Mouse (Mus musculus) intestine, postnatal 0 days (tissue): ENCODE data around the gene Sipa1l2. TPM values are rescaled to one million over a fixed set of nuclear protein-coding genes. Genes with fewer than 3 reads are reported as not detected.

Source experiments
- ATAC-seq: fragments of 200-750 bp; cut with Nextera tagmentation; 2 replicates; pipeline ENCODE4 v1.8.0; 2017; ENCODE audit warnings: mild to moderate bottlenecking, moderate TSS enrichment, moderate library complexity
- H3K27ac ChIP-seq: fragments of 300-500 bp; sonication (generic); 2 replicates; pipeline ENCODE4 v1.5.1; 2014; ENCODE audit warnings: mild to moderate bottlenecking, low read depth, low read length, moderate library complexity
- H3K27me3 ChIP-seq: fragments of 300-500 bp; sonication (generic); replicated peaks from 2 replicates; pipeline ENCODE4 v1.6.1; 2014; ENCODE audit warnings: low read length, mixed read lengths; ENCODE audit not compliant: control insufficient read depth, insufficient read depth
- H3K36me3 ChIP-seq: fragments of 300-500 bp; sonication (generic); 2 replicates; pipeline ENCODE4 v1.6.1; 2014; ENCODE audit warnings: mild to moderate bottlenecking, moderate library complexity; ENCODE audit not compliant: control insufficient read depth, insufficient read depth
- H3K4me1 ChIP-seq: fragments of 300-500 bp; sonication (generic); replicated peaks from 2 replicates; pipeline ENCODE4 v1.6.1; 2014; ENCODE audit warnings: antibody characterized with exemption, low read length, mixed read lengths; ENCODE audit not compliant: control insufficient read depth, insufficient read depth
- H3K4me2 ChIP-seq: fragments of 300-500 bp; sonication (generic); replicated peaks from 2 replicates; pipeline ENCODE4 v1.6.1; 2014; ENCODE audit warnings: low read depth, mild to moderate bottlenecking, moderate library complexity
- H3K4me3 ChIP-seq: fragments of 300-500 bp; sonication (generic); 2 replicates; pipeline ENCODE4 v1.5.1; 2014; ENCODE audit warnings: low read depth, low read length
- H3K9ac ChIP-seq: fragments of 300-500 bp; sonication (generic); 2 replicates; pipeline ENCODE4 v1.6.1; 2014; ENCODE audit warnings: mild to moderate bottlenecking, low read depth, low read length
- H3K9me3 ChIP-seq: fragments of 300-500 bp; sonication (generic); 2 replicates; pipeline ENCODE4 v1.6.1; 2016; ENCODE audit warnings: mixed run types; ENCODE audit not compliant: control insufficient read depth
- CTCF ChIP-seq: sonication (generic); IDR thresholded peaks from 2 replicates; pipeline ENCODE4 v1.5.1; 2016; ENCODE audit warnings: low read depth, mild to moderate bottlenecking, control low read depth, antibody characterized with exemption, moderate library complexity
- WGBS: fragments of 180-500 bp; shearing (Covaris S2); extraction: QIAGEN DNeasy Blood & Tissue Kit; methylation state at CpG from one replicate; pipeline ENCODE4 v1.1.7; 2014; 5-methylcytosine and 5-hydroxymethylcytosine counted together
- polyA plus RNA-seq: library from polyadenylated mRNA; unstranded; fragments of >200 nt; fragmentation: Nextera tagmentation; extraction: Ambion mirVana; gene quantifications from 2 replicates; pipeline ENCODE4 v1.2.1, GENCODE M21; 2015

Gene Sipa1l2
- polyA plus RNA-seq, 1 experiment from 2014 or later = 4.5 TPM

DNA sequence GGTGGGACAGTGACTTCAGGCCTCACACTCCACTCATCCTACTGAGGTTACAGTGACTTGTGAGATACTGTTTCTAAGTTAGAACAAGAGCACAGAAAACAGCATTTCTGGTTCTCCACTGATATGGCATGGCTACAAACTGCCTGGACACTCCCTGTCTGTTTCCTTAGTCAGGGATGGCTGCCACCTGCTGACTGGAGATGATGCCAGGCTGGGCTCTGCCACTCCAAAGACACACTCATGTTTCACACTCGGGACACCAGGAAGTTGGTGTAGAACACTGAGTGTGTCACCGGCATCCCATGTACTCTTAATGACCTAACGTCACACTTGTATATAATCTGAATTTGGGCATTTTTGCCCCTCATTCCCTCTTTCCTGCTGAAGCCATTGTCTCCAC, 22.3 kb downstream of the Sipa1l2 start:
- peak; percentile 69 for TF ChIP-seq CTCF
- Histone ChIP-seq H3K9ac (0 out of 2 replicates have a peak overlapping the region, but pooled peaks have one; percentile 11), H3K27me3 (no peaks in the 10 kb centered on the region), H3K4me3 (no peak overlapping the region), H3K36me3 (no peaks in the 10 kb centered on the region), H3K4me1 (peaks cover 11% of the 10 kb centered on the region), H3K27ac (peak overlapping the region; percentile 75), H3K9me3 (no peaks in the 10 kb centered on the region), H3K4me2 (no peak overlapping the region; the same call in 1 of the 2 replicates)
- WGBS = 56% methylated on average over 3 of the region's 3 CpGs
- ATAC-seq = peak; percentile 15; the same call in 1 of the 2 replicates

DNA sequence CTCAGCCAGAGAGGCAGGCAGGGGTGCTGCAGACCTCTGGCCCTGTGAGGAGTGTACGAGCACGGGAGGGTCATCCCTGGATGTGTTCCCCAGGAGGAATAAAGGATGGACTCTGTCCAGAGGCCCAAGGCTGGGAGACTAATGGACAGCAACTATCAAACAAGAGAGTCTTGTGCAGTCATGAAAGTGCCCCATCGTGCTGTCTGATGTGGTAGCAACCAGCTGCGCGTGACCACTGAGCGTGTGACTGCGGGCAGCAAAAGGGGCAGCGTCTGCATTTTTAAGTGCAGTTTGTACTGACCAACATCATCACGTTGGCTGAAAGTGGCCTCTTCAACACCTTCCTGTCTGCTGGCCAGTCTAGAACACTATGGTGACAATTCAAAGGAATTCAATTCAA, 23.7 kb downstream of the Sipa1l2 start:
- Histone ChIP-seq H3K9me3 (no peaks in the 10 kb centered on the region), H3K9ac (no peak overlapping the region), H3K4me3 (no peak overlapping the region), H3K4me1 (peaks cover 18% of the 10 kb centered on the region), H3K4me2 (no peak overlapping the region), H3K27me3 (no peaks in the 10 kb centered on the region), H3K27ac (peak overlapping the region; percentile 66), H3K36me3 (no peaks in the 10 kb centered on the region)
- TF ChIP-seq CTCF = no peak
- whole genome bisulfite sequencing = 69% methylated on average over 9 of the region's 9 CpGs
- peak; percentile 55 for ATAC-seq

DNA sequence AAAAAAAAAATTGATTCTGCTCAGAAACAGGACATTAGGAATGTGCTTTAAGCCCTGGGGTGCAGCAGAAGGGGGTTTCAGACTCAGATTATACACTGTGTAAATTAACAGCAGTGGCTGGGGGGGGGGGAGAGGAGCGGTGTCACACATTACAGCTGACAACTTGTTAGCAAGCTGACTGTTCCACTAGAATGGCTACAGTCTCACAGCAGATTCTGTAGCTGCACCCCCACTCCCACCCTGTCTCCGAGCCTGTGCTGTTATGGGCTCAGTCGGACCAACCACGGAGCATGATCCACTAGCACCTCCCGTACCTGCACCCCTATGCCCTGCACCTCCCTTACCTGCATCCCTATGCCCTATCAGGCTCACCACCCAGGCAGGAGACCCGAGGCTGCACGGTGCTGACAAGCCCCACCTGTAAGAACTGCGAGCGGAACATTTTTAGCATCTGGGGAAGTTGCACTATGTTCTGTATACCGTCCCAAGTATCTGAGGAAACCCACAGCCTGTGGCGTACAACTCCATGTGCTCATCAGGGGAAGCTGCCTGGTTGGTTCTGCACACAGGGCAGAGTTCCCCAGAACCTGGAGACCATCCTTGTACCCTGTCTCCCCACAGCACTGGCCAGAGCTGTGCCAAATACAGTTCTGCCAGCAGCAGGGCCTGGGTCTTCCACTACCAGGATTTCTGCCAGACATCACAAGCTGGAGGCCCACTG, 26.6 kb downstream of the Sipa1l2 start:
- peaks cover 19% of the 10 kb centered on the region for H3K4me1 ChIP-seq
- no peaks in the 10 kb centered on the region for H3K9me3 ChIP-seq
- no peak for ATAC-seq
- H3K27ac ChIP-seq = no peak overlapping the region
- H3K36me3 ChIP-seq = no peaks in the 10 kb centered on the region
- H3K4me3 ChIP-seq = no peak overlapping the region
- WGBS = 62% methylated on average over 11 of the region's 11 CpGs
- H3K9ac ChIP-seq = no peak overlapping the region
- H3K27me3 ChIP-seq = no peaks in the 10 kb centered on the region
- no peak for TF ChIP-seq CTCF
- no peak overlapping the region for H3K4me2 ChIP-seq

DNA sequence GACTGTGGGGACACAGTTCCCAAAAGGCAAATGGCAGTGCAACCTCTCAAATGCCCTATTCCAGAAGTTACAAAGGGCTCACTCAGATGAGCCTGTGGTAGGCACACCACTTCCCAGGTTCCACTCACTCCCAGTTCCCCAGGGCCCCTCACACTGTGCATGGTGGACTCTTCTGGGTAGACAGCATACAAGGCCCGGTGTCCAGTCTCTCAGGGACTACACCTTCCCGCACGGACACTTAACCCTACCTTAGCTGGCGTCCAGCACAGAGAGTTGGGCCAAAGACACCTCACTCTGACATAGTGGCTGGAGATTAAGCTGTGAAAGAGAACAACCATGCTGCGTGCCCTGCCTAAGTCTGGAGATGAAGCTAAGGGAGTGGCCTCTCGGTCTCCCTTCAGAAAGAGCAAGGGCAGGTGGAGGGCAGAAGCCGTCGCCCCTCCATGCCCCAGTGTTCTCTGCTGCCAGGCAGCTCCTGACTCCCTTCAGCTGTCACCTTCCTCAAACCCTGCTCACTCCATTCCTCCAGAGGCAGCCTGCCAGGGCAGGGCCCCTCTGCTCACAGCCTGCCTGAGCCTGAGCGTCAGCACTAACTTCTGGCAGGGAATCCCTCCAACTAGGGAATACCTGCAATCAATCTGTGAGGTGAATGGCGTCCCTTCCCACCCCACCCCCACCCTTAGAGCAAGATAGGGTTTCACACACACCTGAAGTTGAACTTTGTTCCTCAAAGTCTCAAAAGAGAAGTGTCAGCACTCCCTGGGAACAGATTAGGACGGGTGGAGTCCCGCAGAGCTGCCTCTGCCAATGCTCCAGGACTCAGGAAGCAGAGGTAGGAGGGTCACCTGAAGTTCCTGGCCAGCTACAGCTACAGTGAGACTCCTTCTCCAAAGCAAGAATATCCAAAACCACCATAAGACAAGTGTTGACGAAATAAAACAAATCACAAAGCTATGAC, 30.3 kb downstream of the Sipa1l2 start:
- H3K27me3 ChIP-seq = no peaks in the 10 kb centered on the region
- TF ChIP-seq CTCF = no peak
- no peak overlapping the region for H3K4me3 ChIP-seq
- H3K9ac ChIP-seq = peak overlapping the region; percentile 37
- H3K27ac ChIP-seq = peak overlapping the region; percentile 87
- peak overlapping the region; percentile 54 for H3K4me2 ChIP-seq
- peaks cover 14% of the 10 kb centered on the region; the same call in 1 of the 2 replicates for H3K36me3 ChIP-seq
- peaks cover 19% of the 10 kb centered on the region for H3K4me1 ChIP-seq
- 38% methylated on average over 13 of the region's 13 CpGs for WGBS
- peak; percentile 94 for ATAC-seq
- no peaks in the 10 kb centered on the region for H3K9me3 ChIP-seq

DNA sequence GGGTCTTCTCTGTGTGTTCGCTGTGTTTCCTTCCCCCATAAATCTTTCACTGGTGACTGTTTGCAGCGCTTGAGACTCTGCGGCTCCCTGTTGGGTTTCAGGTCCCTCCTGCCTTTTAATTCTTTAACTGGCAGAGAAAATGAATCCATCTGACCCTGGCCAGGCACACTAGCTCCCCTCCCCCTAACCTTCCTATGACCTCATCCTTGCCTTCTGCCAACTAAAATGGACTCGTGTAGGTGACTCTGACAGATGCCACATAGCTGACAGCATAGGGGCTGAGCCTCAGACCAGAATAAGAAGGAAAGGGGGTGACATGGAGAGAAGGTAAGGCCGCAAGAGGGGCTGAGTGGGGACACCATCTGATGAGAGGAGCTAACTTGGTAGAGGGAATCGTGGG, 31.3 kb downstream of the Sipa1l2 start:
- H3K9ac ChIP-seq = no peak overlapping the region
- H3K4me1 ChIP-seq = peaks cover 14% of the 10 kb centered on the region
- H3K4me3 ChIP-seq = no peak overlapping the region
- ATAC-seq = no peak
- 57% methylated on average over 6 of the region's 6 CpGs for WGBS
- H3K9me3 ChIP-seq = no peaks in the 10 kb centered on the region
- H3K27ac ChIP-seq = no peak overlapping the region
- no peaks in the 10 kb centered on the region for H3K27me3 ChIP-seq
- H3K4me2 ChIP-seq = no peak overlapping the region
- H3K36me3 ChIP-seq = peaks cover 14% of the 10 kb centered on the region; the same call in 1 of the 2 replicates
- no peak for TF ChIP-seq CTCF

DNA sequence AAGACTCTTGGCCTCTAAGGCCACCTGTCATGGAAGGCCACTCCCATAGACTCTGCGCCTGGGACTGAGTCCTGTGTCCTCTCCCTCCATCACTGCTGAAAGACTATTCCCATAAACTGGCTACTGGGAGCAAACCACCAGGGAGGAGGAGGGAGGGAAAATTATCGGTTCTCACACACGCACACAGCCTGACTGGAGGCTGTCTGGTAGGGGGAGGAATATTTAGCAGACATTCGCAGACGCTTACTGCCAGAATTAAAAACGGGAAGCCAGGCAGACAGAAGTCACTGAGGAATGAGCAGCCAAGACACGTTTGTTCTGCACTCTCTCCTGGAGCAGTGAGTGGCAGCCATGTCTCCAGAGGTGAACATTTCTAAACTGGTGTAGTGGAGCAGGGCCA, 35.9 kb downstream of the Sipa1l2 start:
- no peak overlapping the region for H3K4me2 ChIP-seq
- peaks cover 14% of the 10 kb centered on the region; the same call in 1 of the 2 replicates for H3K36me3 ChIP-seq
- TF ChIP-seq CTCF = 0 out of 2 replicates have a peak, but pooled peaks have one; percentile 11
- no peaks in the 10 kb centered on the region for H3K27me3 ChIP-seq
- 45% methylated on average over 7 of the region's 7 CpGs for WGBS
- H3K4me1 ChIP-seq = peaks cover 13% of the 10 kb centered on the region; the same call in 1 of the 2 replicates
- no peak overlapping the region for H3K4me3 ChIP-seq
- no peak overlapping the region; the same call in 1 of the 2 replicates for H3K27ac ChIP-seq
- no peak for ATAC-seq
- no peak overlapping the region for H3K9ac ChIP-seq
- H3K9me3 ChIP-seq = no peaks in the 10 kb centered on the region
